In the genomic region with DNA sequence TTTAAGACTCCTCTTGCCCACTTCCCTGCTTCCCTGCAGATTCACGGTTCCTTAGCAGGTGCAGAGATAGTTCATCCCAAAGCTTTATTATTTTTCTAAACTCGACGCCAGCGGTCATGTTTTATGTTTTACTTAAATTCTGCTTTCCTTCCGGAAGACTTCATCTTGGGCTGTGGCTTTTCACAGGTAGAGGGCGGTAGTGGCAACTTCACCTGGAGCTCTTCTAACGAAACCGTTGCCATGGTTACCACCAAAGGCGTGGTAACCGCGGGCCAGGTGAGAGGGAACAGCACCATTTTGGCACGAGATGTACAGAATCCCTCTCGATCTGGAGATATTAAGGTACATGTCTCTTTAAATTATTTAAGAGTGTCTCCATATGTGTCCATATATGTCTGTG, we compare ENCODE assay signal across 9 mouse cellular contexts. TPM values are rescaled to one million over a fixed set of nuclear protein-coding genes. Genes with fewer than 3 reads are reported as not detected.
DNase-seq lines count a peak whose midpoint lies in the region; ATAC-seq and TF ChIP-seq lines count a peak whose summit lies in the region.
"Had no signal": no experiment of that assay in that cellular context is flagged by ENCODE, and none has a peak within 500 bp of the region (broad histone marks: within the 10 kb centered on the region; RNA-seq: fewer than 3 reads in every experiment).

No protein-coding gene starts in this region.

- H3K27me3 ChIP-seq in kidney, embryonic 16.5 days (ENCODE audit: insufficient read depth, low read length): no peaks in the 10 kb centered on the region

- no peak overlapping the region for H3K9ac ChIP-seq in kidney, embryonic 16.5 days (replicated peaks; ENCODE audit: low read length)

- no peaks in the 10 kb centered on the region for H3K9me3 ChIP-seq in kidney, embryonic 16.5 days (ENCODE audit: low read length)

- 39% methylated on average over 13 of the region's 13 CpGs for WGBS in kidney, embryonic 16.5 days
- 41% methylated on average over 13 of the region's 13 CpGs for WGBS in lung, adult 2 months

- 0 out of 2 replicates have a peak, but pooled peaks have one; percentile 25 for TF ChIP-seq CTCF in lung, adult 2 months (IDR thresholded peaks at IDR 0.05; ENCODE audit: insufficient read depth, low read length)

- peak; percentile 6 for DNase-seq in kidney, adult 9 months
- DNase-seq in CD4-positive helper T cell, adult 2 months (ENCODE audit: low read depth, low spot score): peak; percentile 47
- peak; percentile 84 for DNase-seq in WW6 (ENCODE audit: low read depth, low spot score)
- DNase-seq in lung, adult 2 months: peak; percentile 32
- DNase-seq in adrenal gland, postnatal 14 days: no peak
- DNase-seq in adipocyte (ENCODE audit: low spot score): no peak
- DNase-seq in layer of hippocampus, postnatal 36 days: no peak

- H3K4me2 ChIP-seq in kidney, embryonic 16.5 days (replicated peaks; ENCODE audit: low read depth, low read length): no peak overlapping the region
- H3K4me2 ChIP-seq: liver, embryonic 11.5 days had no signal

- no peak overlapping the region for H3K27ac ChIP-seq in kidney, embryonic 16.5 days (ENCODE audit: low read length)

- H3K36me3 ChIP-seq in kidney, embryonic 16.5 days (ENCODE audit: insufficient read depth, low read length): no peaks in the 10 kb centered on the region

- H3K4me1 ChIP-seq in kidney, embryonic 16.5 days (ENCODE audit: insufficient read depth, low read length): peaks cover 12% of the 10 kb centered on the region
- no peaks in the 10 kb centered on the region for H3K4me1 ChIP-seq in lung, adult 2 months (ENCODE audit: control insufficient read depth, insufficient read depth, low read length)

- no peak for ATAC-seq in kidney, embryonic 16.5 days (ENCODE audit: low FRiP score, low TSS enrichment)

- TF ChIP-seq POLR2A in lung, adult 2 months (IDR thresholded peaks at IDR 0.05; ENCODE audit: borderline replicate concordance, extremely low read depth, low read depth, low read length): no peak

- no peak overlapping the region for H3K4me3 ChIP-seq in kidney, embryonic 16.5 days (ENCODE audit: low read length)
- no peak overlapping the region for H3K4me3 ChIP-seq in lung, adult 2 months (replicated peaks; ENCODE audit: extremely low read depth, low read depth, low read length)

RNA-seq across cellular contexts. Expression of a gene that starts 32.7 kb away (rescaled TPM):
- polyA plus RNA-seq in kidney, embryonic 16.5 days (2015; fragmentation: Nextera tagmentation; extraction: Ambion mirVana): 0.36 and 0.60 TPM in 2 replicates
- polyA plus RNA-seq in lung, adult 2 months (2012; rRNA removed): 0.40 and 0.58 TPM in 2 replicates
- 0.37 and 0.45 TPM in 2 replicates for total RNA-seq in adrenal gland, postnatal 14 days (2021)
- total RNA-seq in layer of hippocampus, postnatal 36 days (2021): under 1 TPM; 0.38 to 0.45 TPM

Comparison
In these comparisons a context has a peak if more than half of its experiments do, and no peak if none do; other contexts are left out.
1. DNase-seq: peak in kidney, adult 9 months (single experiment), CD4-positive helper T cell, adult 2 months (single experiment), WW6 (single experiment) and lung, adult 2 months (single experiment); none in adrenal gland, postnatal 14 days (single experiment), adipocyte (single experiment) and layer of hippocampus, postnatal 36 days (0 of 2).